Mouse (Mus musculus) heart, adult 2 months (tissue): ENCODE measurements around the gene Ubtd2. TPM values are rescaled to one million over a fixed set of nuclear protein-coding genes. Genes with fewer than 3 reads are reported as not detected.

Source experiments
- DNase-seq, 2 experiments: peaks; one replicate each; pipeline ENCODE4 v3.0.0; 2021
- H3K27ac ChIP-seq: fragments of 200-600 bp; 2 replicates; pipeline ENCODE4 v1.8.1; 2022
- H3K27me3 ChIP-seq: fragments of 200-500 bp; 2 replicates; pipeline ENCODE4 v1.6.1; 2012; ENCODE audit warnings: mild to moderate bottlenecking, low read length, inconsistent platforms, mixed read lengths; ENCODE audit not compliant: control insufficient read depth, insufficient read depth
- H3K36me3 ChIP-seq: fragments of 200-500 bp; 2 replicates; pipeline ENCODE4 v1.6.1; 2012; ENCODE audit warnings: low read length, inconsistent platforms; ENCODE audit not compliant: control insufficient read depth, insufficient read depth
- H3K4me1 ChIP-seq: fragments of 200-500 bp; 2 replicates; pipeline ENCODE4 v1.6.1; 2011; ENCODE audit warnings: low read length; ENCODE audit not compliant: control insufficient read depth, insufficient read depth
- H3K4me3 ChIP-seq: fragments of 200-600 bp; 2 replicates; pipeline ENCODE4 v1.8.1; 2022
- H3K79me2 ChIP-seq: fragments of 200-500 bp; replicated peaks from 2 replicates; pipeline ENCODE4 v1.6.1; 2012; ENCODE audit warnings: mild to moderate bottlenecking, inconsistent platforms, low read length, moderate library complexity, mixed read lengths; ENCODE audit not compliant: control insufficient read depth, insufficient read depth
- H3K9ac ChIP-seq: fragments of 200-500 bp; 2 replicates; pipeline ENCODE4 v1.6.1; 2012; ENCODE audit warnings: low read depth, mild to moderate bottlenecking, control low read depth, inconsistent platforms, low read length, mixed read lengths
- CTCF ChIP-seq: fragments of 200-600 bp; IDR thresholded peaks from 2 replicates; pipeline ENCODE4 v1.8.1; 2022; ENCODE audit warnings: antibody characterized with exemption, mild to moderate bottlenecking, moderate library complexity
- EP300 ChIP-seq: fragments of 200-500 bp; IDR thresholded peaks from 2 replicates; pipeline ENCODE4 v1.6.1; 2011; ENCODE audit warnings: low read depth, low read length, control low read depth; ENCODE audit not compliant: insufficient read depth
- POLR2A ChIP-seq: fragments of 200-500 bp; IDR thresholded peaks from 2 replicates; pipeline ENCODE4 v1.6.1; 2011; ENCODE audit warnings: mild to moderate bottlenecking, low read depth, low read length, control low read depth; ENCODE audit not compliant: insufficient read depth
- WGBS: fragments of 180-500 bp; shearing (Covaris S2); methylation state at CpG from one replicate; pipeline ENCODE4 v1.1.7; 2018; 5-methylcytosine and 5-hydroxymethylcytosine counted together
- intact Hi-C: fragments of 180-260 bp; cut with DNase I; formaldehyde crosslinking; loops from one replicate; pipeline ENCODE4 v1.15.1; 2025
- polyA plus RNA-seq: library from polyadenylated mRNA; depleted of rRNA; stranded (reverse); fragments of >200 nt; gene quantifications from 2 replicates; pipeline ENCODE4 v1.2.3, GENCODE M21; 2012
- total RNA-seq, 2 experiments: library from RNA; stranded (reverse); gene quantifications; 2 replicates each; pipeline ENCODE4 v1.2.3; 2021

Ubtd2 gene
- total and polyA plus RNA-seq, 3 experiments, result 4.2 to 5.1 (median 4.5) TPM

DNA sequence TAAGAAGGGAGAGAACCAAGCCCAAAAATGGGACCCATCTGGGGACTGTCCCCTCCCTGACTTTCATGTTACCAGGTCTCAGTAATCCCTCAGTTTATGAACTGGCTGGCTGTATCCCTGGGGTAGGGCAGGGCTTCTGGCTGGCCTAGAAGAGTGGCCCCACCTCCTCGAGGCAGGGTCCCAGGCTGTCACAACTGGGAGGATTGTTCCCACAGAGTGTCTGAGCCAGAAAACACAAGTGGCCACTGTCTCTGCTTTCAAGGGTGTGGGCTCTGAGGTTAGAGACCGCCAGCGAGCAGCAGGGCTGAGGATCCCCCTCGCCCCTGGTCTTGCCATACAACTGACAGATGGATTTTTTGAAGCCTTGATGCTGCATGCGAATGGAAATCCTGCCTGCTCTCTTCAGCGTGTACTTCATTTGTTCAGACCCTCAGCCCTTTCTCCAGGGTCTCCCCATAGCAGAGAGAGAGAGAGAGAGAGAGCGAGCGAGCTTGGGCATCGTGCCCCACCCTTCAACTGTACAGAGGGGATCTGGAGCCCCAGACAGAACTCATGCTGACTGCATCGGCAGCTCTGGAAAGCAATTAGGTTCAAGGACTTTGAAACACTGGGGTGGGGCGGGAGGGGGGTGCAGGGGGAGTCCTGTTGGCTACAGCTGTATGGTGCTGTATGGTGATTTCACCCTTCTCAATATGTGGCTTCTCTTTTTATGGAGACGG, 96.6 kb downstream of the Ubtd2 start:
- intact Hi-C loops, result no loop called here

DNA sequence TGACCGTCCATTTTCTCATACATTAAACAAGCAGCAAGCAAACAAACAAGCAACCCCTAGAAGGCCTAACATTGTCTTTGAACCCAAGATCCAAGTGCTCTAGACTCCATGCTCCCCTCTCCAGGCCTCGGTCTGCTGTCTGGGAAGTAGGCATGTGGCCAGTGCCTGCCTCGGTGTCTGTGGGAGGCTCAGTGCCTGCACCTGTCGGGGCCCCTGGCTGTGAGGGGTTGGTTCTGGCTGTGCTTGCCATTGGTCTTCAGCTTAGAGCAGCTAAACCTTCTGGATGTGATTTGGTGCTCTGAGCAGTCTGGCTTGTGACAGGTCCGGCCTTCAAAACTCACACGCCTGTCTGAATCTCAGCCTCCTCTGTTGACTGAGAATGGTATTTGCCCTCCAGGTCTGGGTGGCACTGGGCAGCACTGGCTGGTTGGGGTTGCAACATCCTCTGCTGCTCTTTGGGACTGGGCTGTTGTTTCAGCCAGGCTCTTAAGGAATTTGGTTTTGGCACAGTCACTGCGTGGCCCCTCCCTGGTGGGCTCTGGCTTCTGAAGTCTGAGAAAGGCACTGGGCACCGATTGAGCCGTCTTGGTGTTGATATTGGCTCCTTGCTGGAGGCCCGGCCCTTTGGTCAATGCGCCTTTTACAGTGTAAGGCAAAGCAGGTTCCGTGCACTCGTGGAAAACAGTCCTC, 97.4 kb downstream of the Ubtd2 start:
- DNase-seq, result peak; percentile 41 to 59
- TF ChIP-seq CTCF (no peak), EP300 (0 out of 2 replicates have a peak, but pooled peaks have one; percentile 6), POLR2A (no peak)
- peaks cover 44% of the 10 kb centered on the region for H3K4me1 ChIP-seq
- H3K9ac ChIP-seq, result peak overlapping the region; percentile 23; the same call in 1 of the 2 replicates
- peaks cover 7% of the 10 kb centered on the region; the same call in 1 of the 2 replicates for H3K36me3 ChIP-seq
- peak overlapping the region; percentile 67 for H3K27ac ChIP-seq
- H3K79me2 ChIP-seq, result no peaks in the 10 kb centered on the region
- no peaks in the 10 kb centered on the region for H3K27me3 ChIP-seq
- intact Hi-C loops, result no loop called here
- WGBS, result 53% methylated on average over 13 of the region's 13 CpGs
- H3K4me3 ChIP-seq, result no peak overlapping the region

More for the DNA sequence above, 96.6 kb downstream of the Ubtd2 start:
- Histone ChIP-seq H3K27ac (peak overlapping the region; percentile 67), H3K4me3 (no peak overlapping the region), H3K9ac (no peak overlapping the region), H3K27me3 (no peaks in the 10 kb centered on the region), H3K79me2 (no peaks in the 10 kb centered on the region), H3K36me3 (peaks cover 7% of the 10 kb centered on the region; the same call in 1 of the 2 replicates), H3K4me1 (peaks cover 51% of the 10 kb centered on the region)
- 79% methylated on average over 12 of the region's 12 CpGs for WGBS
- DNase-seq, result peak; percentile 59 to 65
- TF ChIP-seq POLR2A (no peak), CTCF (no peak), EP300 (no peak)

DNA sequence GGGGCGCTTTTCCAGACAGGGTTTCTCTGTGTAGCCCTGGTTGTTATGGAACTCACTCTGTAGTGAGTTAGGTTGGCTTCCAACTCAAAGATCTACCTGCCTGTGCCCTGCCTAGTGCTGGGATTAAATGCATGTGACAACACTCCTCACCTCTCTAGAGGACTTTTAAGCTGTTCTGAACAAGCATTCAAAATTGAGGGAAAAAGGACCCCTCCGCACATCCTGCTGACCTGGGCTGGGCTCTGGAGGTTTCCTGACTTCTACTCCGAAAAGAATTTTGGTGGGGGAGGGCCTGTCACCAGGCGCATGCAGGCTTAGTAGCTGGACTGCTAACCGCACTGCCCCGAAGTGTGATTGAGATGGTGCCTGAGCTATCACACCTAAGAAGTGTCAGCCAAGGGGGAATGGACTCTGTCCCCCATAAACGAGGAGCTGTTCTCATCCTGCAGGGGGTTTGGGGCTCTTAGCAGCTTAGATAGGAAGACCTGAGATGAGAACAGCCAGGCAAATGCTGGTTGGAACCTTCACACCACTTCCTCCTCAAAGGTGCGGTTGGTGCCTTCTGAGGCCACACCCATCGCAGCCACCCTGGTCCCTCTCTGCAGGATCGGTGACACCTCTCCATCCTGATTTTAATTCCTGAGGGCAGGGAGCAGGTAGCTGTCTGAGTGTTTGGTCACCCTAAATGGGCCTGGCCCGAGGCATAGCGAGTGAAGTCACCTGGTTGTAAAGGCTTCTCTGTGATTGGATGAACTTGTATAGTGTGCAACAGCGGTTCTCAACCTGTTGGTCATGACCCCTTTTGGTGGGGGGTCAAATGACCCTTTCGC, 98.4 kb downstream of the Ubtd2 start:
- Histone ChIP-seq H3K27me3 (no peaks in the 10 kb centered on the region), H3K27ac (peak overlapping the region; percentile 67), H3K9ac (no peak overlapping the region), H3K79me2 (no peaks in the 10 kb centered on the region), H3K36me3 (peaks cover 7% of the 10 kb centered on the region; the same call in 1 of the 2 replicates), H3K4me1 (peaks cover 38% of the 10 kb centered on the region), H3K4me3 (no peak overlapping the region)
- intact Hi-C loops, result loop anchor here (2.0 kb wide), 1 partner anchor 15 kb away; no protein-coding TSS in a partner anchor
- TF ChIP-seq CTCF (no peak), EP300 (no peak), POLR2A (no peak)
- peak; percentile 48 for DNase-seq
- 43% methylated on average over 14 of the region's 14 CpGs for WGBS

DNA sequence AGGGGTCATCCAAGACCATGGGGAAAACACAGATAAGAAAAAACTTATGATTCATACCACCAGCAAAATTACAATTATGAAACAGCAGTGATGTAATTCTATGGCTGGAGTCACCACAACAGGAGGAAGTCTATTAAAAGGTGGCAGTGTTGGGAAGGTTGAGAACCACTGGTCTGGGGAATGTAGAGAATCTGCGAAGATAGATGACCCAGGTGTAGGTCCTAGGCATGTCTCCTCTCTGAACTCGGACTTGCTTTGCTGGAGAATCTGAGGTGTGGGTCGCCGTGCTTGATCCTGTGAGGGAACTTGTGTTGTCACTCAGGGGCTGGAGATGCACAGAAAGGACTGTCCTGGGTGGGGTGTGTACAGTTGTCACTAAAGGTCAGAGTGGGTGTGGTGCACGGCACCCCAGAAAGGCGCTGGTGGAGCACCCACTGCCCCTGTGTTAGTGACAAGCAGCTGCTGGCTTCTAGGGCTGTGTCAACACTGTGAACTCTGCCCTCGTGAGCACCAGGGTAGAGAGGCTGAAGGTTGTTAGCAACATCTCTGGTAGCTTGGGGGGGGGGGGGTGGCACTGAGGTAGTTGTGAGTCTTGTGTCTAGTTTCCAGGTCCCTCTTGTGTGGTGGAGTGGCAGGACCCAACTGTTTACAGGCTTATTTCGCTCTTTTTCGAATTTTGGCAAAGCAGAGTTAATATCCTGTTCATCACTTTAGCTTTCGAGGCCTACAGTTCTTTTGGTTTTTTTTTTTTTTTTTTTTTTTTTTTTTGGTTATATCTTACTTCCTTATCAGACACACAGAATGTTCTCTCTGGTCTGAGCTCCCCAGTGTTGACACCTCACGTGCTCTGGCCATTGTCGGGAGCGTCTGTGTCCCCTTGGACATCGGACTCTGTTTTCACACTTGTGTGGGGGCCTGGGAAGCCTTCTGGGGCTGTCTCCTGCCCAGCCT, 99.2 kb downstream of the Ubtd2 start:
- Histone ChIP-seq H3K9ac (no peak overlapping the region), H3K27me3 (no peaks in the 10 kb centered on the region), H3K27ac (peak overlapping the region; percentile 67), H3K36me3 (peaks cover 5% of the 10 kb centered on the region; the same call in 1 of the 2 replicates), H3K4me1 (peaks cover 37% of the 10 kb centered on the region), H3K4me3 (no peak overlapping the region), H3K79me2 (no peaks in the 10 kb centered on the region)
- 58% methylated on average over 14 of the region's 14 CpGs for WGBS
- peak in 1 of 2 experiments; percentile 46 for DNase-seq
- intact Hi-C loops, result loop anchor here (2.0 kb wide), 1 partner anchor 16 kb away; no protein-coding TSS in a partner anchor
- TF ChIP-seq CTCF (no peak), EP300 (no peak), POLR2A (no peak)

DNA sequence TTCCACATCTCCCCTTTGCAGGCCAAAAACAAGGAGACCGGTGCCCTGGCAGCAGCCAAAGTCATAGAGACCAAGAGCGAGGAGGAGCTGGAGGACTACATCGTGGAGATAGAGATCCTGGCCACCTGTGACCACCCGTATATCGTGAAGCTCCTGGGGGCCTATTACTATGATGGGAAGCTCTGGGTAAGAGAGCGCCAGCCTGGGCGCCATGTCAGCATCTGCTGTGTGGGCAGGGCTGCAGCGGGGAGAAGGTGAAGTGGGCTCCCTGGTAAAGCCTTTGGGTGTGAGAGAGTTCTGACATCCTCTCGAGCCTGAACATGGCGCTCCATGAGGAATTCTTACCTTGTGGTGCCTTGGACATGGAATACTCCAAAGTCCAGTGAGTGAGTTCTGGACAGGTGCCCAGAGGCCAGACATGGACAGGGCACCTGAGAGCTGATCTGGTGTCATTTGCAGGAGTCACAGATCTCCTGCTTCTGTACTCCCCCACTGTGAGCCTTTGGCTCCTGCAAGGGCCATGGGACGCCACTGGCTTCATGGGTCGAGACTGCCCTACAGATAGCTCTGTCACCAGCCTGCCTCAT, 100.0 kb downstream of the Ubtd2 start:
- H3K4me1 ChIP-seq, result peaks cover 36% of the 10 kb centered on the region
- DNase-seq, result no peak
- intact Hi-C loops, result loop anchor here (2.0 kb wide), 1 partner anchor 16 kb away; no protein-coding TSS in a partner anchor

More for the DNA sequence above, 100.0 kb downstream of the Ubtd2 start:
- H3K4me3 ChIP-seq, result no peak overlapping the region
- H3K27ac ChIP-seq, result peak overlapping the region; percentile 49
- no peaks in the 10 kb centered on the region for H3K79me2 ChIP-seq
- no peaks in the 10 kb centered on the region for H3K27me3 ChIP-seq
- 85% methylated on average over 12 of the region's 12 CpGs for WGBS
- no peaks in the 10 kb centered on the region for H3K36me3 ChIP-seq
- TF ChIP-seq POLR2A, result no peak
- no peak for TF ChIP-seq CTCF
- TF ChIP-seq EP300, result no peak
- no peak overlapping the region for H3K9ac ChIP-seq
